Mouse (Mus musculus): ENCODE measurements around the gene Bag5. TPM values are rescaled to one million over a fixed set of nuclear protein-coding genes. Genes with fewer than 3 reads are reported as not detected.

The Bag5 gene
- polyA plus RNA-seq, 1 experiment from 2014 or later = 56.8 TPM

DNA sequence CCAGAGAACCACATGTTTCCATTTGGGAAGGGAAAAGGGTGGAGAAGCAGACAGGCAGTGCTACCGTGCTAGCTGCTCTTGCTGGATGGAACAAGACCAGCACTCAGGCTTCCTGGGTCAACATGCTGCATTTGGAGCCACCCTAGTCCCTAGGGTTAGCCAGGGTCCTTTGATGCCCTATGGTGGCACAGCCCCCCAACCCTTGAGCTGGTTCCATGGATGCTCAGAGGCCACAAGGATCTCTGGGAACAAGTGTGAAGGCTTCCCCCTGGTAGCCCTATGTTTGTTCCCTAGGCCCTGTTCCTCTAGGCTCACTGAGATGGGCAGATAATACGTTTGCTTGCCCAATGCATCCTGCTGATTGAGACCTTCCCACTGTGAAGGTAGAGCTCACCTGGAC, 42.2 kb upstream of the Bag5 start:
- DNase-seq (ENCODE audit: low spot score) (no peak), ATAC-seq (ENCODE audit: insufficient number of reproducible peaks, low FRiP score, low TSS enrichment, low read depth) (no peak)
- 63% methylated on average over 2 of the region's 2 CpGs for WGBS
- no peaks in the 10 kb centered on the region for H3K9me3 ChIP-seq (ENCODE audit: control insufficient read depth, low read length)
- H3K4me1 ChIP-seq (ENCODE audit: control insufficient read depth, insufficient read depth, low read length) = peaks cover 13% of the 10 kb centered on the region
- H3K9ac ChIP-seq (ENCODE audit: low read length) = no peak overlapping the region
- no peaks in the 10 kb centered on the region for H3K27me3 ChIP-seq (ENCODE audit: control insufficient read depth, insufficient read depth, low read length)
- no peak overlapping the region for H3K4me3 ChIP-seq (ENCODE audit: low read depth, low read length)
- no peak overlapping the region for H3K4me2 ChIP-seq (ENCODE audit: low read depth, severe bottlenecking)
- H3K27ac ChIP-seq (replicated peaks; ENCODE audit: low read depth, low read length) = no peak overlapping the region
- no peaks in the 10 kb centered on the region for H3K36me3 ChIP-seq (ENCODE audit: control insufficient read depth, insufficient read depth, low read length)

GRCm38 (mm10) chr12:111754710-111755109, 41.7 kb upstream of the Bag5 start:
- Histone ChIP-seq H3K9ac (ENCODE audit: low read length) (no peak overlapping the region), H3K9me3 (ENCODE audit: control insufficient read depth, low read length) (no peaks in the 10 kb centered on the region), H3K4me3 (ENCODE audit: low read depth, low read length) (no peak overlapping the region), H3K4me2 (ENCODE audit: low read depth, severe bottlenecking) (no peak overlapping the region), H3K36me3 (ENCODE audit: control insufficient read depth, insufficient read depth, low read length) (no peaks in the 10 kb centered on the region), H3K4me1 (ENCODE audit: control insufficient read depth, insufficient read depth, low read length) (peaks cover 8% of the 10 kb centered on the region), H3K27me3 (ENCODE audit: control insufficient read depth, insufficient read depth, low read length) (no peaks in the 10 kb centered on the region), H3K27ac (replicated peaks; ENCODE audit: low read depth, low read length) (no peak overlapping the region)
- ATAC-seq (ENCODE audit: insufficient number of reproducible peaks, low FRiP score, low TSS enrichment, low read depth) (no peak), DNase-seq (ENCODE audit: low spot score) (no peak)

- no peaks in the 10 kb centered on the region for H3K9me3 ChIP-seq (ENCODE audit: control insufficient read depth, low read length)
- no peak overlapping the region for H3K4me3 ChIP-seq (ENCODE audit: low read depth, low read length)
- H3K36me3 ChIP-seq (ENCODE audit: control insufficient read depth, insufficient read depth, low read length) = no peaks in the 10 kb centered on the region
- DNase-seq (ENCODE audit: low spot score) (no peak), ATAC-seq (ENCODE audit: insufficient number of reproducible peaks, low FRiP score, low TSS enrichment, low read depth) (no peak)
- H3K4me1 ChIP-seq (ENCODE audit: control insufficient read depth, insufficient read depth, low read length) = peaks cover 6% of the 10 kb centered on the region; the same call in 1 of the 2 replicates
- no peak overlapping the region for H3K9ac ChIP-seq (ENCODE audit: low read length)
- no peak overlapping the region for H3K27ac ChIP-seq (replicated peaks; ENCODE audit: low read depth, low read length)
- WGBS = 72% methylated on average over 9 of the region's 9 CpGs
- H3K4me2 ChIP-seq (ENCODE audit: low read depth, severe bottlenecking) = no peak overlapping the region
- no peaks in the 10 kb centered on the region for H3K27me3 ChIP-seq (ENCODE audit: control insufficient read depth, insufficient read depth, low read length)
Measured at GRCm38 (mm10) chr12:111753347-111753746, 40.3 kb upstream of the Bag5 start.

DNA sequence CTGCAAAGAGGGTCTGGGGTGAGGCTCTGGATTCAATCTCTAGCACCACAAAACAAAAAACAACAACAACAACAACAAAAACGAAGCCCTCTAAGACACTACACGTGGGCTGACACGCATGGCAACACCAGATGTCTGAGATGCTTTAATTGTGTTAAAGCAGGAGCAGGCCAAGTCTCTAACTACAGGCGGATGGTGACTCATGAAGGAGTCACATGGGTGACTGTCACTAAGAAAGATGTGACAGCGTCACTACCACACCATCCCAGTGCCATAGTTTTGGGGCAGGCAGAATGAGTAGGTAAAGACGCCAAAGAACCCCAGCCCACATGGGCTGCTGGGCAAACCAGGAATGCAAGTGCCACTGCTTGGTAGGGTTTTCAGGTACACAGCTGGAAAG, 39.4 kb upstream of the Bag5 start:
- H3K9me3 ChIP-seq (ENCODE audit: control insufficient read depth, low read length) = no peaks in the 10 kb centered on the region
- no peaks in the 10 kb centered on the region for H3K4me1 ChIP-seq (ENCODE audit: control insufficient read depth, insufficient read depth, low read length)
- H3K4me2 ChIP-seq (ENCODE audit: low read depth, severe bottlenecking) = no peak overlapping the region
- no peak overlapping the region for H3K9ac ChIP-seq (ENCODE audit: low read length)
- 83% methylated on average over 6 of the region's 6 CpGs for WGBS
- H3K4me3 ChIP-seq (ENCODE audit: low read depth, low read length) = no peak overlapping the region
- H3K27me3 ChIP-seq (ENCODE audit: control insufficient read depth, insufficient read depth, low read length) = no peaks in the 10 kb centered on the region
- H3K36me3 ChIP-seq (ENCODE audit: control insufficient read depth, insufficient read depth, low read length) = no peaks in the 10 kb centered on the region
- ATAC-seq (ENCODE audit: insufficient number of reproducible peaks, low FRiP score, low TSS enrichment, low read depth) = no peak
- no peak overlapping the region for H3K27ac ChIP-seq (replicated peaks; ENCODE audit: low read depth, low read length)
- DNase-seq (ENCODE audit: low spot score) = no peak

DNA sequence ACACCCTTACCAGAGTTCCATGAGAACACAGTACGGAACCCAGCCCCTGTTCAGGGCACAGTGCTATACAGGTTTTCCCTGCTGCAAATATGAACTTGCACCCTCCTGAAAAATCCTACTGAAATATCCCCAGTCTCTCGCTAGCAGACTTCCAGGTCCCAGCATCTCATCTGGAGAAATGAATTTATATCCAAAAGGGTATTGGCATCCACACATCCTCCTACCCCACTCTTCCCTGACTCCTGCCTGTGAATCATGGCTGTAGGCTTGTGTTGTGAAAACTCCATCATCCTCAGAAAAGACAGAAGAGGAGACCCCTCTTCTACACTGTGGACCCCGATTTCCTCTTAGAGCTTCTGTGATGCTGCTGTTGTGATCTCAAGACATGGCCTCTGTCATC, 37.7 kb upstream of the Bag5 start:
- ATAC-seq (ENCODE audit: insufficient number of reproducible peaks, low FRiP score, low TSS enrichment, low read depth) (no peak), DNase-seq (ENCODE audit: low spot score) (no peak)
- no peak overlapping the region for H3K4me3 ChIP-seq (ENCODE audit: low read depth, low read length)
- no peaks in the 10 kb centered on the region for H3K9me3 ChIP-seq (ENCODE audit: control insufficient read depth, low read length)
- no peak overlapping the region for H3K27ac ChIP-seq (replicated peaks; ENCODE audit: low read depth, low read length)
- WGBS = 94% methylated on average over 3 of the region's 3 CpGs
- H3K27me3 ChIP-seq (ENCODE audit: control insufficient read depth, insufficient read depth, low read length) = no peaks in the 10 kb centered on the region
- 0 out of 2 replicates have a peak, but pooled peaks cover 3% of the 10 kb centered on the region for H3K4me1 ChIP-seq (ENCODE audit: control insufficient read depth, insufficient read depth, low read length)
- H3K36me3 ChIP-seq (ENCODE audit: control insufficient read depth, insufficient read depth, low read length) = no peaks in the 10 kb centered on the region
- H3K4me2 ChIP-seq (ENCODE audit: low read depth, severe bottlenecking) = no peak overlapping the region
- no peak overlapping the region for H3K9ac ChIP-seq (ENCODE audit: low read length)

GRCm38 (mm10) chr12:111747421-111747820, 34.4 kb upstream of the Bag5 start:
- H3K27ac ChIP-seq (replicated peaks; ENCODE audit: low read depth, low read length) = no peak overlapping the region
- H3K4me3 ChIP-seq (ENCODE audit: low read depth, low read length) = no peak overlapping the region
- ATAC-seq (ENCODE audit: insufficient number of reproducible peaks, low FRiP score, low TSS enrichment, low read depth) (no peak), DNase-seq (ENCODE audit: low spot score) (no peak)
- no peaks in the 10 kb centered on the region for H3K36me3 ChIP-seq (ENCODE audit: control insufficient read depth, insufficient read depth, low read length)
- 0 out of 2 replicates have a peak, but pooled peaks cover 3% of the 10 kb centered on the region for H3K4me1 ChIP-seq (ENCODE audit: control insufficient read depth, insufficient read depth, low read length)
- no peaks in the 10 kb centered on the region for H3K27me3 ChIP-seq (ENCODE audit: control insufficient read depth, insufficient read depth, low read length)
- WGBS = 81% methylated on average over 7 of the region's 7 CpGs
- H3K4me2 ChIP-seq (ENCODE audit: low read depth, severe bottlenecking) = no peak overlapping the region
- H3K9me3 ChIP-seq (ENCODE audit: control insufficient read depth, low read length) = no peaks in the 10 kb centered on the region
- H3K9ac ChIP-seq (ENCODE audit: low read length) = no peak overlapping the region

- no peaks in the 10 kb centered on the region for H3K9me3 ChIP-seq (ENCODE audit: control insufficient read depth, low read length)
- ATAC-seq (ENCODE audit: insufficient number of reproducible peaks, low FRiP score, low TSS enrichment, low read depth) (no peak), DNase-seq (ENCODE audit: low spot score) (no peak)
- no peaks in the 10 kb centered on the region for H3K27me3 ChIP-seq (ENCODE audit: control insufficient read depth, insufficient read depth, low read length)
- no peak overlapping the region for H3K9ac ChIP-seq (ENCODE audit: low read length)
- WGBS = 72% methylated on average over 5 of the region's 5 CpGs
- no peak overlapping the region for H3K27ac ChIP-seq (replicated peaks; ENCODE audit: low read depth, low read length)
- no peak overlapping the region for H3K4me2 ChIP-seq (ENCODE audit: low read depth, severe bottlenecking)
- 0 out of 2 replicates have a peak, but pooled peaks cover 3% of the 10 kb centered on the region for H3K4me1 ChIP-seq (ENCODE audit: control insufficient read depth, insufficient read depth, low read length)
- no peak overlapping the region for H3K4me3 ChIP-seq (ENCODE audit: low read depth, low read length)
- no peaks in the 10 kb centered on the region for H3K36me3 ChIP-seq (ENCODE audit: control insufficient read depth, insufficient read depth, low read length)
Measured at GRCm38 (mm10) chr12:111746091-111746490, 33.0 kb upstream of the Bag5 start.

DNA sequence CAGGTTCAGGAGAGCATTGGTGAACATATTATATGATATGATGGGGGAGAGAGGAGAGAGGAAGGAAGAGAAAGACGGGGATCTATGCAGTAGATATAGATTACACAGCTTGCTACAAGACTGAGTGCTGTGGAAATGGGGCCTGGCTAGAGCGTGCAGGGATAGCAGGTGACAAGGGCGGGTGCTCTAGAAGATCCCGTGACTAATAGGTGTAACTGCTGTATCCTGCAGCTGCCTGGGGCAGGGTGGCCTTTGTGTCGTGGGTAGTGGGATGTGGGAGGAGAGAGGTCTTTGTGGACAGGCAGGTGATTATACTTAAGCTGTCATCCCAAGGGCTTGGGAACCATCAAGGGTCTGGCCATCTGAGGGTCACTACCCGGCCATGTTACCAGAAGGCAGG, 32.2 kb upstream of the Bag5 start:
- Histone ChIP-seq H3K9ac (ENCODE audit: low read length) (no peak overlapping the region), H3K9me3 (ENCODE audit: control insufficient read depth, low read length) (no peaks in the 10 kb centered on the region), H3K4me3 (ENCODE audit: low read depth, low read length) (no peak overlapping the region), H3K27ac (replicated peaks; ENCODE audit: low read depth, low read length) (no peak overlapping the region), H3K4me1 (ENCODE audit: control insufficient read depth, insufficient read depth, low read length) (0 out of 2 replicates have a peak, but pooled peaks cover 3% of the 10 kb centered on the region), H3K4me2 (ENCODE audit: low read depth, severe bottlenecking) (no peak overlapping the region), H3K27me3 (ENCODE audit: control insufficient read depth, insufficient read depth, low read length) (no peaks in the 10 kb centered on the region), H3K36me3 (ENCODE audit: control insufficient read depth, insufficient read depth, low read length) (no peaks in the 10 kb centered on the region)
- ATAC-seq (ENCODE audit: insufficient number of reproducible peaks, low FRiP score, low TSS enrichment, low read depth) (no peak), DNase-seq (ENCODE audit: low spot score) (no peak)
- 71% methylated on average over 6 of the region's 6 CpGs for WGBS

- no peaks in the 10 kb centered on the region for H3K9me3 ChIP-seq (ENCODE audit: control insufficient read depth, low read length)
- 85% methylated on average over 11 of the region's 11 CpGs for WGBS
- 0 out of 2 replicates have a peak, but pooled peaks cover 3% of the 10 kb centered on the region for H3K4me1 ChIP-seq (ENCODE audit: control insufficient read depth, insufficient read depth, low read length)
- H3K27me3 ChIP-seq (ENCODE audit: control insufficient read depth, insufficient read depth, low read length) = no peaks in the 10 kb centered on the region
- no peak overlapping the region for H3K4me2 ChIP-seq (ENCODE audit: low read depth, severe bottlenecking)
- H3K36me3 ChIP-seq (ENCODE audit: control insufficient read depth, insufficient read depth, low read length) = no peaks in the 10 kb centered on the region
- ATAC-seq (ENCODE audit: insufficient number of reproducible peaks, low FRiP score, low TSS enrichment, low read depth) (no peak), DNase-seq (ENCODE audit: low spot score) (no peak)
- H3K27ac ChIP-seq (replicated peaks; ENCODE audit: low read depth, low read length) = no peak overlapping the region
- H3K9ac ChIP-seq (ENCODE audit: low read length) = no peak overlapping the region
- no peak overlapping the region for H3K4me3 ChIP-seq (ENCODE audit: low read depth, low read length)
Measured at GRCm38 (mm10) chr12:111743981-111744423, 30.9 kb upstream of the Bag5 start.

Measured in limb, embryonic 11.5 days (tissue).